Mouse (Mus musculus): ENCODE results near the gene Kdelr3.

DNA sequence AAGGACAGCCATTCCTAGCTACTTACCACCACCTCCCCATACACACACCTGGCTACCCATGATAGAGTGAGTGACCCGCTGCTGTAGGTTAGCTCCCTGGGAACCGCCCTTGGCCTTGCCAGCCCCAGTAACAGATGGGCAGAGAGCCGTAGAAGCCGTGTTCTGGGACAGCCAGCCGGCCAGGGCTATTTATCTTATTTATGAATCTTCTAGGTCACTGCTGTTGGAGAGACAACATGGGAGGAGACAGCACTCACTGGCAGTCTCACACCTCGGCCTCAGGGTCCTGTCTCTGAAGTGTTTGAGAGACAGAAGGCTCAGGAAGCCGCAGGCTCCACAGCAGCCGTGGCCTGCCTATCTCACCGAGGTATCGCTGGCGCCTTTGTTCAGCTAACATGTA is 26.7 kb upstream of the Kdelr3 start:
- TF ChIP-seq CTCF (IDR thresholded peaks at IDR 0.05; ENCODE audit: control insufficient read depth, insufficient read depth, insufficient read length) (no peak), MYOD1 (IDR thresholded peaks at IDR 0.05; ENCODE audit: control insufficient read depth, insufficient read length, low read depth) (no peak), CEBPB (IDR thresholded peaks at IDR 0.05; ENCODE audit: low read depth) (no peak)

Measured in C2C12 (cell line).